Mouse (Mus musculus): ENCODE data around the gene Ace. TPM values are rescaled to one million over a fixed set of nuclear protein-coding genes. Genes with fewer than 3 reads are reported as not detected.

Ace gene
- polyA plus RNA-seq, 1 experiment = 1.3 TPM

DNA sequence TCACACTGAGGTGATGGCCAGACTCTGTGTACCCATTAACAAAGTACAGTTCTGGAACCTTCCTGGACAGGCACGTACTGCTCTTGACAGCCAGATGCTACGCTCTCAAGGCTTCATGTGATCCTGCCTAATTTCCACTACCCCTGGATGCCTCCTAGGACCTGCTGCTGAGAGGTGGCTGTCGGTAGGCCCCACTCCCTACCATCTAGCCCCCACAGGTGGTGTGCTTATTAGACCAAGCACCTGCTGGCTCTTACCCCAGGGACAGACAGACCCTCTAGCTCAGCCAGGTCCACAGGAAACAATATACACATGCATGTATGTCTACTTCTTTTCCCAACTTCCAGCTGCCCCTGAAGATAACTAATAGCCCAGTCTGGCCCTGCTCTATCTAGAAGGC, 30.8 kb upstream of the Ace start:
- H3K4me2 ChIP-seq (ENCODE audit: low read depth) = no peak overlapping the region
- no peak for TF ChIP-seq SRF (IDR thresholded peaks at IDR 0.05; ENCODE audit: control insufficient read depth, insufficient read length, low read depth)
- no peaks in the 10 kb centered on the region for H3K27me3 ChIP-seq (ENCODE audit: control insufficient read depth, insufficient read depth, insufficient read length)

DNA sequence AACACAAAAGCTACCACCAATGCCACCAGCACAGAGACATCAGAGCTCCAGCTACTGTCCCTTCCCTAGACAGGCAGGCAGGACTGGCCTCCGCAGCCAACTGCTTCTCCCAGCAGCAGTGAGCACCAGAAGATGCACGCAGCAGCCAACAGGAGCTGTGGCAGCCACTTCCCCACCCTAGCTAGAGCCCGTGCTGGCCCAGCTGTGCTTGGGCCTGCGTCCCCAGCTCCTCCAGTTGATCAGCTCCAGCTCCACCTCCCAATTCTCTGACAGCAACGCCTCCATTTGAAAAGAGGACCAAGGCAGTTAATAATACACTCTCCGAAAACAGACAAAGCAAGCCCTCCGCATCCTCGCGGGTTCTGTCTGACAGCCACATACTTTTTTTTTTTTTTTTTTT, 29.0 kb upstream of the Ace start:
- no peak for TF ChIP-seq POLR2AphosphoS2 (IDR thresholded peaks at IDR 0.05; ENCODE audit: insufficient read length, low read depth)
- no peak for TF ChIP-seq SRF (IDR thresholded peaks at IDR 0.05; ENCODE audit: control insufficient read depth, insufficient read length, low read depth)
- no peak for TF ChIP-seq MAX (IDR thresholded peaks at IDR 0.05; ENCODE audit: low read depth)
- no peak for TF ChIP-seq TCF3 (IDR thresholded peaks at IDR 0.05; ENCODE audit: insufficient read length, low read depth)
- TF ChIP-seq CEBPB (IDR thresholded peaks at IDR 0.05; ENCODE audit: insufficient read depth, poor library complexity, severe bottlenecking) = no peak
- no peak for TF ChIP-seq POLR2A (IDR thresholded peaks at IDR 0.05; ENCODE audit: insufficient read length, low read depth)
- TF ChIP-seq MYOD1 (IDR thresholded peaks at IDR 0.05; ENCODE audit: control insufficient read depth in 1 of 3, insufficient read length in 2 of 3, low read depth in 2 of 3) = no peak
- no peak for TF ChIP-seq REST (IDR thresholded peaks at IDR 0.05; ENCODE audit: insufficient read depth, insufficient read length)
- TF ChIP-seq MYOG (IDR thresholded peaks at IDR 0.05; ENCODE audit: control insufficient read depth in 1 of 3, insufficient read depth in 1 of 3, insufficient read length in 2 of 3, low read depth in 2 of 3) = no peak
- TF ChIP-seq E2F4 (IDR thresholded peaks at IDR 0.05; ENCODE audit: insufficient read depth) = no peak
- no peak for TF ChIP-seq USF1 (IDR thresholded peaks at IDR 0.05; ENCODE audit: low read depth)
- TF ChIP-seq TCF12 (IDR thresholded peaks at IDR 0.05; ENCODE audit: insufficient read depth, poor library complexity, severe bottlenecking) = no peak
- H3K79me2 ChIP-seq (ENCODE audit: control insufficient read depth, insufficient read depth) = no peaks in the 10 kb centered on the region
- H3K27me3 ChIP-seq (ENCODE audit: control insufficient read depth, insufficient read depth, insufficient read length) = no peaks in the 10 kb centered on the region
- no peak overlapping the region for H3K4me3 ChIP-seq
- H3ac ChIP-seq (ENCODE audit: control insufficient read depth, insufficient read length) = no peak overlapping the region
- H3K4me2 ChIP-seq (ENCODE audit: low read depth) = no peak overlapping the region
- H3K36me3 ChIP-seq (ENCODE audit: control insufficient read depth, insufficient read depth) = no peaks in the 10 kb centered on the region

More for the DNA sequence above, 30.8 kb upstream of the Ace start:
- H3K4me3 ChIP-seq = no peak overlapping the region
- no peaks in the 10 kb centered on the region for H3K36me3 ChIP-seq (ENCODE audit: control insufficient read depth, insufficient read depth)
- H3ac ChIP-seq (ENCODE audit: control insufficient read depth, insufficient read length) = no peak overlapping the region
- no peaks in the 10 kb centered on the region for H3K79me2 ChIP-seq (ENCODE audit: control insufficient read depth, insufficient read depth)

DNA sequence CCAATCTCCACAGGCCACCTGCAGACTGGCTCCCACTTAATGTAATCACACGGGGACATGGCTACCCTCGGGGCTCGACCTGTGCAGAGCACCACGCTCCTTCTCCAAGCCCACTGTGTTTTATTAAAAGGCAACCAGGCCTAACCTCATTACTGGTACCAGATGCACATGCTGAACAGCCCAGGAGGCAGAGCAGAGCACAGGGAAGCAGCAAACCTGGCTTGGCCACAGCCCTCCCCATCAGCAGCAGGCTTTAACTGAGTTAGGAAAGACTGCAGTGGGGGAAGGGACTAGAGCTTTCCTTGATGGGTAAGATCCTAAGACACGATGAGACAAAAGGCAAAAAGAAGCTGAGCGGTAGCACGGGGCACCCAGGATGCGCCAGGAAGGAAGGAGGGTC, 25.8 kb upstream of the Ace start:
- H3K36me3 ChIP-seq (ENCODE audit: control insufficient read depth, insufficient read depth) = no peaks in the 10 kb centered on the region
- TF ChIP-seq POLR2A (IDR thresholded peaks at IDR 0.05; ENCODE audit: insufficient read length, low read depth) (no peak), CEBPB (IDR thresholded peaks at IDR 0.05; ENCODE audit: insufficient read depth, poor library complexity, severe bottlenecking) (no peak), MYOG (IDR thresholded peaks at IDR 0.05; ENCODE audit: control insufficient read depth in 1 of 3, insufficient read depth in 1 of 3, insufficient read length in 2 of 3, low read depth in 2 of 3) (no peak), USF1 (IDR thresholded peaks at IDR 0.05; ENCODE audit: low read depth) (no peak), MAX (IDR thresholded peaks at IDR 0.05; ENCODE audit: low read depth) (no peak), POLR2AphosphoS2 (IDR thresholded peaks at IDR 0.05; ENCODE audit: insufficient read length, low read depth) (no peak), MYOD1 (IDR thresholded peaks at IDR 0.05; ENCODE audit: control insufficient read depth in 1 of 3, insufficient read length in 2 of 3, low read depth in 2 of 3) (no peak)
- H3K4me2 ChIP-seq (ENCODE audit: low read depth) = no peak overlapping the region
- no peaks in the 10 kb centered on the region for H3K79me2 ChIP-seq (ENCODE audit: control insufficient read depth, insufficient read depth)
- no peak overlapping the region for H3ac ChIP-seq (ENCODE audit: control insufficient read depth, insufficient read length)
- no peaks in the 10 kb centered on the region for H3K27me3 ChIP-seq (ENCODE audit: control insufficient read depth, insufficient read depth, insufficient read length)
- H3K4me3 ChIP-seq = no peak overlapping the region

DNA sequence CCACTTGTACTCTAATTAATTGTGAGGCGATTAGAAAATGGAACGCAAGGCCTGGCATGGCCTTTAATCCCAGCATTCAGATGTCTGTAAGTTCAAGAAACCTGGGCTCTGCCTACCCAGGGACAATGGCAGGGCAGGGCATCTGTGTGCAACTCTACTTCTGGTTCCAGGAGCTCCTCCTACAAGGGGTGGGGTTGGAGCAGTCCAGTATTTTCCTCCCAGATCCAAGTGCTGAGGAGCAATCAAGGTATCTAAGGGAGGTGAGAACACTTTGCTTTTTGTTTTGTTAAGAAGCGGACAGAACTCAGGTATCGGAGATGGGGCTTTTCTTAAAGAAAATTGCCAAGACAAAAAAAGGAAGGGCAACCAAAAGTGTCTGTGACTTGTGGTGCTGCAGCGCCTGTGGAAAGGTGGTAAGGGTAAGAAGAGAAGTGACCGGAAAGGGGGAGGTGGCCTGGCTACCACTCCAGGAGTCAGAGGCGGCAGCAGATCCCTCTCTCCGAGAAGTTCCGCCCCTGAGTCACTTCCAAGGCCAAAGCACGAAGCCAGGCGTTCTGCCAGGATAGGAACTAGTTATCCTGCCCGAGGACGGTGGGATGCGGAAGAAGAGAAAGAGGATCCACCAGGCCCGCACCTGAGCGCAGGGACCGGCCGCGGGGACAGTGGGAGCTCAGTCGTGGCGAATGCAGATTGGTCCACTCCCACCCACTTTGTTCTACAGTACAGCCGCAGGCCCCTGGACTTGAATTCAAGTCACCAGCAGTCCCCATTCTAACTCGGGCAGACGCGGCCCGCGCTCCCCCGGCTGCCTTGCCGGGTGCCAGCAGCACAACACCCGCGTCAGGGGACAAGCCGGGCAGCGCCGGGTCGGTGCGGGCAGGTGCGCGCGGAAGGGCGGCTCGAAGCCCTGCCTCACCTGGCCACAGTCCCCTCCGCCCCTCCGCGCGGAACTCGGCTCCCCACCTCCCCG, 24.3 kb upstream of the Ace start:
- H3K4me2 ChIP-seq (ENCODE audit: low read depth) = peak overlapping the region; percentile 86
- peak overlapping the region; percentile 2 for H3ac ChIP-seq (ENCODE audit: control insufficient read depth, insufficient read length)
- no peaks in the 10 kb centered on the region for H3K27me3 ChIP-seq (ENCODE audit: control insufficient read depth, insufficient read depth, insufficient read length)
- H3K79me2 ChIP-seq (ENCODE audit: control insufficient read depth, insufficient read depth) = no peaks in the 10 kb centered on the region
- TF ChIP-seq TCF12 (IDR thresholded peaks at IDR 0.05; ENCODE audit: insufficient read depth, poor library complexity, severe bottlenecking) = no peak
- peak in 1 of 3 experiments; percentile 16 for TF ChIP-seq MYOD1 (IDR thresholded peaks at IDR 0.05; ENCODE audit: control insufficient read depth in 1 of 3, insufficient read length in 2 of 3, low read depth in 2 of 3)
- no peak for TF ChIP-seq SRF (IDR thresholded peaks at IDR 0.05; ENCODE audit: control insufficient read depth, insufficient read length, low read depth)
- no peaks in the 10 kb centered on the region for H3K36me3 ChIP-seq (ENCODE audit: control insufficient read depth, insufficient read depth)
- H3K4me3 ChIP-seq = peak overlapping the region; percentile 13

DNA sequence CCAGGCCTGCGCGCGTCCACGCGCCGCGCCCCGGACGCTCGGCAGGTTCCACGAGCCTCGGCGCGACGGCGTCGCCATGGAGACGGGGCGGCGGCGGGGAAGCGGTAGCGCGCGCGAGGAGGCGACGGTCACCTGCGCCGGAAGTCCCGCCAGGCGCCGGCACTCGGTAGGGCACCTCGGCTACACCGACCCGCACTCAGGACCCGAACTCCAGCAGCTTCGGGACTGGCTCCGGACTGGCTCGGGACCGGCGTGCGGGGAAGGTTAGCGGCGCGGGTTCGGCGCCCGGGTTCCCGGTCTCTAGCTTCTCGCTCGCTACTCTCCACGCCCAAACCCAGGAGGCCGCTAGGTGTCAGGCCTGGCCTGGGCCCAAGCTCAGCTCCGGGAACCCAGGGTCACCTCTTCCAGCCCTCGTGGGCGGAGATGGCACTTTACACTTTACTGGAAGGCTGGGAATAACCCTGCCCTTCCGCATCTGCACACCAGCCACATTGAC, 23.6 kb upstream of the Ace start:
- Histone ChIP-seq H3ac (ENCODE audit: control insufficient read depth, insufficient read length) (peak overlapping the region; percentile 2), H3K79me2 (ENCODE audit: control insufficient read depth, insufficient read depth) (no peaks in the 10 kb centered on the region), H3K4me2 (ENCODE audit: low read depth) (peak overlapping the region; percentile 86), H3K36me3 (ENCODE audit: control insufficient read depth, insufficient read depth) (no peaks in the 10 kb centered on the region), H3K4me3 (peak overlapping the region; percentile 13), H3K27me3 (ENCODE audit: control insufficient read depth, insufficient read depth, insufficient read length) (no peaks in the 10 kb centered on the region)
- TF ChIP-seq TCF12 (IDR thresholded peaks at IDR 0.05; ENCODE audit: insufficient read depth, poor library complexity, severe bottlenecking) = no peak
